Mouse (Mus musculus) adrenal gland, postnatal 10 days (tissue): Measurements from ENCODE around the gene Plekhd1. TPM values are rescaled to one million over a fixed set of nuclear protein-coding genes. Genes with fewer than 3 reads are reported as not detected.
A peak's percentile ranks its signal among the peaks of the same experiment; 100 is the strongest.

ENCODE experiments used
- DNase-seq: peaks from one replicate; pipeline ENCODE4 v3.0.0; 2021; ENCODE audit warnings: mixed read lengths
- total RNA-seq, 2 experiments: library from RNA; stranded (reverse); gene quantifications; 2 replicates each; pipeline ENCODE4 v1.2.3; 2021

Gene Plekhd1
- total RNA-seq, 2 experiments from 2014 or later: 0.21 TPM; not detected in 1

GRCm38 (mm10) chr12:80757751-80758558, 65.6 kb downstream of the Plekhd1 start:
- peak; percentile 76 for DNase-seq

GRCm38 (mm10) chr12:80758559-80759386, 66.4 kb downstream of the Plekhd1 start:
- peak; percentile 41 for DNase-seq

GRCm38 (mm10) chr12:80759387-80759712, 67.0 kb downstream of the Plekhd1 start:
- no peak for DNase-seq

DNA sequence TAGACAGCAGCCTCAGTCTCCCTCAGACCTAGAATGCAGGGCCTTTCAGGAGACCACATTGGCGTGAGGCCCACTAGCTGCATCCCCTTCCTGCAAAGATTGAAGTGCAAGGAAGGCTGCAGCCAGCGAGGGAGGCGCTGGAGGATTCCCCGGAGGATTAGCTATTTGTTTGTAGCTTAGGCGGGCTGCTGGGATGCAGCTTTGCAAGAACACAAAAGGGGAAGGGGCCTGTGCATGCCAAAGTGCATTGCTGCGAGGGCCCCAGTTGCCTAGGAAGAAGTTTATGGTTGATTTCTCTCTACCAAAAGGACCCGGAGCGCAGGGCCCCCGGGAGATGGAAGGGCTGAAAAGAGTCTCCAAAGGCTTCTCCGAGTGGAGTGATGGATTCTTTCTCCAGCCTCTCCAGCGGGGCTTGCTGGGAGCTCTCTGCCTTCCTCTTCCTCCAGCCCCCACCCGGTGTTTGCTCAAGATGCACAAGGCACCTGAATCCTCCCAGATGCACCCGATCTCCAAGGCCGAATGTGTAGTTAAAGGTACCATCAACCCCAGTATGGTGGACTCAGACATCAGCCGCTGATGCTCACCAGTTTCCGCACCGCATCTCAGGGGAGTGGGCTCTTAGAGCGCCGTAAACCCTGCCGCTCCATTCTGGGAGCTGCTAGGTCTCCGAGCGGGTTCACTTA, 67.5 kb downstream of the Plekhd1 start:
- DNase-seq: peak; percentile 10

DNA sequence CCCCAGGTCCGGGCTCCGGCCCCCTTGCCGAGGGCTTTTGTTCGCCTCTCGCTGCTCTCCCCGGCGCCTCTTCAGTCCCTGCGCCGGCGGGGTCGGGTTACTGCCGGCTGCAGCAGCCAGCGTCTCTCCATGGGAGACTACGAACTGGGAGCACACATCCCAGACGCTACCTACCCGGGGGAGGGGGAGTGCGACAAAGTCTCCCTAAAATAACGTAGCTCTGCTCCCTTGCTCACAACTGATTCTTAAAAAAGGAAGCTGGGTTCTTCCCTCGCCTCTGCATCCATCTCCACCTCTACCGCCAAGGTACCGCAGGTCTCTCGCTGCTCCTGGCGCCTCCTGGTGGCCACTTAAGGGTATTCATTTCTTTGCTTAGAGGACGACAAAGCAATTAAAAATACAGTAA, 68.0 kb downstream of the Plekhd1 start, which contains the start of gene Ccdc177:
Gene Ccdc177 (minus strand): TSS at position 292 of the 406 bp plus-strand sequence.
- DNase-seq: peak; percentile 83

GRCm38 (mm10) chr12:80762982-80763381, 70.6 kb downstream of the Plekhd1 start:
- no peak for DNase-seq

GRCm38 (mm10) chr12:80764116-80764515, 71.7 kb downstream of the Plekhd1 start:
- no peak for DNase-seq

GRCm38 (mm10) chr12:80769697-80770096, 77.3 kb downstream of the Plekhd1 start:
- peak; percentile 85 for DNase-seq

Other genes with a start within 250 kb of the Plekhd1 start
- 10 to 100 TPM; 17.0 to 17.5 TPM for gene Exd2, start 229.5 kb upstream of the Plekhd1 start, total RNA-seq
- gene Galnt16, start 174.3 kb upstream of the Plekhd1 start, total RNA-seq: 10 to 100 TPM; 16.3 to 16.8 TPM
- 10 to 100 TPM; 33.8 to 38.6 TPM for gene Slc39a9, start 48.7 kb upstream of the Plekhd1 start, total RNA-seq
- gene Erh, start 48.2 kb upstream of the Plekhd1 start, total RNA-seq: 10 to 100 TPM; 57.2 to 68.1 TPM
- gene Ccdc177, start 68.1 kb downstream of the Plekhd1 start, total RNA-seq: under 1 TPM; 0.06 to 0.12 TPM
- 10 to 100 TPM; 41.7 to 42.1 TPM for gene Susd6, start 97.9 kb downstream of the Plekhd1 start, total RNA-seq